Mouse (Mus musculus): ENCODE data around the gene Izumo2.

Gene Izumo2

DNA sequence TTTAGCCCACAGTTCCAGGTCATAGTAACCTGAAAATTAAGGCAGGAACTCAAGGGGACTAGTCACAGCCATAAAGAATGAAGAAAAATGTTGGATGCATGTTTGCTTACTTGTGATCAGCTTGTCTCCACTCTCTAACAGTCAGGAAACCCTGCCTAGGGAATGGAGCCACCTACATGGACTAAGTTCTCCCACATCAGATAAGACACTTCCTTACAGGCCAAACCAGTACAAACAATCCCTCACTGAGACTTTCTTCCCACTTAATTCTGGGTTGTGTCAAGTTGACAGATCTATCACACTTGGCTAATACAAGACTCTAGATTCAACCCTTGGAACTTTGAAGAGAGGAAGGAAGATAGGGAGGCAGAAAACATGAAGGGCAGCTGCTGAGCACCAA is 51.8 kb downstream of the Izumo2 start:
- DNase-seq (ENCODE audit: low spot score in 2 of 2): no peak

DNA sequence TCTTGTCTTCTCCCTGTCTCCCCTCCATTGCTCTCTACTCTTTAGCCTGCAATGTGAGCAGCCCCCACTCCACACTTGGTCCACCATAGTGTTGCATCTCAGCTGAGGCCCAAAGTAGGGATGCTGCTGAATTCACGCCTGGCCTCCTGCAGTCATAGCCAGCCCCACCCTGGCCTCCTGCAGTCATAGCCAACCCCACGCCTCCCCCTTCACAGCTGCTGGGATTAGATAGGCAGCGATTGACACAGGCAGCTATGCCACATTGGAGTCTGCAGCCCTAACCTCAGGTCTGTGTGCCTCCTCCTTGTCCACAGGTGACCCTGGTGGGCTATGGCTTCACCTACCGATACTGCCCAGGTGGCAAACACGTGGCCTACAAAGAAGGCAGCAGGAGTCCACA is 59.6 kb downstream of the Izumo2 start:
- DNase-seq (ENCODE audit: low spot score in 2 of 2): no peak
